Mouse (Mus musculus) heart, postnatal 0 days (tissue): ENCODE data around the gene Tdrd9. TPM values are rescaled to one million over a fixed set of nuclear protein-coding genes. Genes with fewer than 3 reads are reported as not detected.

ENCODE experiments used
- ATAC-seq: fragments of 200-750 bp; cut with Nextera tagmentation; 2 replicates; pipeline ENCODE4 v1.8.0; 2017; ENCODE audit warnings: low read depth, moderate number of reproducible peaks, moderate library complexity; ENCODE audit not compliant: insufficient read depth
- DNase-seq: peaks from one replicate; pipeline ENCODE4 v3.0.0-alpha.2; 2016; ENCODE audit warnings: low spot score
- H3K27ac ChIP-seq: fragments of 300-500 bp; sonication (generic); 2 replicates; pipeline ENCODE4 v1.5.1; 2014; ENCODE audit warnings: low read depth, mild to moderate bottlenecking
- H3K27me3 ChIP-seq: fragments of 300-500 bp; sonication (generic); 2 replicates; pipeline ENCODE4 v1.6.1; 2014; ENCODE audit warnings: low read length, mixed read lengths; ENCODE audit not compliant: control insufficient read depth, insufficient read depth
- H3K36me3 ChIP-seq: fragments of 300-500 bp; sonication (generic); replicated peaks from 2 replicates; pipeline ENCODE4 v1.6.1; 2014; ENCODE audit warnings: low read length, mixed read lengths; ENCODE audit not compliant: control insufficient read depth, insufficient read depth
- H3K4me1 ChIP-seq: fragments of 300-500 bp; sonication (generic); 2 replicates; pipeline ENCODE4 v1.6.1; 2014; ENCODE audit warnings: antibody characterized with exemption; ENCODE audit not compliant: control insufficient read depth, insufficient read depth
- H3K4me2 ChIP-seq: fragments of 300-500 bp; sonication (generic); 2 replicates; pipeline ENCODE4 v1.6.1; 2014; ENCODE audit warnings: low read depth, mild to moderate bottlenecking, low read length, moderate library complexity
- H3K4me3 ChIP-seq: fragments of 300-500 bp; sonication (generic); 2 replicates; pipeline ENCODE4 v1.5.1; 2014; ENCODE audit warnings: low read depth, low read length
- H3K9ac ChIP-seq: fragments of 300-500 bp; sonication (generic); replicated peaks from 2 replicates; pipeline ENCODE4 v1.6.1; 2014; ENCODE audit warnings: low read depth, low read length, mixed read lengths
- H3K9me3 ChIP-seq: fragments of 300-500 bp; sonication (generic); replicated peaks from 2 replicates; pipeline ENCODE4 v1.6.1; 2016; ENCODE audit warnings: low read length; ENCODE audit not compliant: control insufficient read depth
- CTCF ChIP-seq: IDR thresholded peaks from 2 replicates; pipeline ENCODE4 v1.5.1; 2016; ENCODE audit warnings: antibody characterized with exemption, control low read depth, low read depth
- EP300 ChIP-seq: IDR thresholded peaks from 2 replicates; pipeline ENCODE4 v1.6.1; 2016; ENCODE audit warnings: antibody characterized with exemption, low read depth
- WGBS: fragments of 180-500 bp; shearing (Covaris S2); extraction: QIAGEN DNeasy Blood & Tissue Kit; methylation state at CpG from one replicate; pipeline ENCODE4 v1.1.7; 2014; 5-methylcytosine and 5-hydroxymethylcytosine counted together
- polyA plus RNA-seq: library from polyadenylated mRNA; unstranded; fragments of >200 nt; fragmentation: Nextera tagmentation; extraction: Ambion mirVana; gene quantifications from 2 replicates; pipeline ENCODE4 v1.2.1, GENCODE M21; 2015
- total RNA-seq: library from RNA; depleted of rRNA; stranded (reverse); fragments of >200 nt; gene quantifications from 2 replicates; pipeline ENCODE4 v1.2.3, GENCODE M21; 2014; ENCODE audit warnings: low replicate concordance

Tdrd9 gene
- total and polyA plus RNA-seq, 2 experiments from 2014 or later: 0.11 TPM; not detected in 1

GRCm38 (mm10) chr12:111983165-111983564, 11.8 kb downstream of the Tdrd9 start:
- H3K27me3 ChIP-seq: no peaks in the 10 kb centered on the region
- ATAC-seq (no peak), DNase-seq (no peak)
- no peaks in the 10 kb centered on the region for H3K9me3 ChIP-seq
- no peak overlapping the region for H3K9ac ChIP-seq
- no peak overlapping the region for H3K4me3 ChIP-seq
- H3K4me2 ChIP-seq: no peak overlapping the region
- TF ChIP-seq EP300 (no peak), CTCF (no peak)
- H3K4me1 ChIP-seq: no peaks in the 10 kb centered on the region
- no peaks in the 10 kb centered on the region for H3K36me3 ChIP-seq
- no peak overlapping the region for H3K27ac ChIP-seq
- WGBS: 69% methylated on average over 2 of the region's 2 CpGs

DNA sequence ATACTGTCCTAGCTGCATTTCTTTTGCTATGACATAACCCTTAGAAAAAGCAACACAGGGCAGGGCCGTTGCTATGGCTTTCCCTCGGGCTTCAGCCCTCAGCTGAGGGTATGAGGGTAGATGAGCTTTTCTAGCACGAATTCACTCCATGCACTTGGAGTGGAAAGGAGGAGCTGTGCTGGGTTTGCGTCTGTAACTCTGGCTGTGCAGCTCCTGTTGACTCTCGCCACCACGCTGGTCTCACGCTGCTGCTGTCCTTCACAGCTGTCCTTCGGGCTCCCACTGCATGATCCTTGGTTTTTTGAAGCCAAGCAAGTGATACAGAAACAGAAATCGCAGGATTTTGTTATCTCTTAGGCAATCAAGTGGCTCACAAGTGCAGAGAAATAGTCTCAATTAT, 15.4 kb downstream of the Tdrd9 start:
- no peak for ATAC-seq
- DNase-seq: no peak
- Histone ChIP-seq H3K9me3 (no peaks in the 10 kb centered on the region), H3K4me3 (no peak overlapping the region), H3K4me2 (no peak overlapping the region), H3K27me3 (no peaks in the 10 kb centered on the region), H3K36me3 (no peaks in the 10 kb centered on the region), H3K4me1 (no peaks in the 10 kb centered on the region), H3K27ac (no peak overlapping the region), H3K9ac (no peak overlapping the region)
- WGBS: 35% methylated on average over 9 of the region's 9 CpGs
- TF ChIP-seq EP300: no peak
- TF ChIP-seq CTCF: no peak

GRCm38 (mm10) chr12:111992626-111993025, 21.3 kb downstream of the Tdrd9 start:
- 85% methylated on average over 5 of the region's 5 CpGs for WGBS
- Histone ChIP-seq H3K27ac (no peak overlapping the region), H3K27me3 (no peaks in the 10 kb centered on the region), H3K36me3 (no peaks in the 10 kb centered on the region), H3K4me3 (no peak overlapping the region), H3K4me1 (no peaks in the 10 kb centered on the region), H3K9me3 (no peaks in the 10 kb centered on the region), H3K9ac (no peak overlapping the region), H3K4me2 (no peak overlapping the region)
- TF ChIP-seq EP300 (no peak), CTCF (no peak)
- no peak for DNase-seq
- ATAC-seq: no peak

- DNase-seq (no peak), ATAC-seq (no peak)
- Histone ChIP-seq H3K27ac (no peak overlapping the region), H3K4me2 (no peak overlapping the region), H3K4me3 (no peak overlapping the region), H3K9ac (no peak overlapping the region), H3K27me3 (no peaks in the 10 kb centered on the region), H3K4me1 (no peaks in the 10 kb centered on the region), H3K36me3 (no peaks in the 10 kb centered on the region), H3K9me3 (no peaks in the 10 kb centered on the region)
- TF ChIP-seq CTCF: no peak
- no peak for TF ChIP-seq EP300
- 93% methylated on average over 2 of the region's 2 CpGs for WGBS
Observed at GRCm38 (mm10) chr12:111995161-111995560, 23.8 kb downstream of the Tdrd9 start.

- ATAC-seq (no peak), DNase-seq (no peak)
- Histone ChIP-seq H3K27me3 (no peaks in the 10 kb centered on the region), H3K4me2 (no peak overlapping the region), H3K36me3 (no peaks in the 10 kb centered on the region), H3K4me3 (no peak overlapping the region), H3K27ac (no peak overlapping the region), H3K4me1 (no peaks in the 10 kb centered on the region), H3K9ac (no peak overlapping the region), H3K9me3 (no peaks in the 10 kb centered on the region)
- TF ChIP-seq CTCF: no peak
- TF ChIP-seq EP300: no peak
- whole genome bisulfite sequencing: 90% methylated on average over 7 of the region's 7 CpGs
Observed at GRCm38 (mm10) chr12:111999735-112000134, 28.4 kb downstream of the Tdrd9 start.

DNA sequence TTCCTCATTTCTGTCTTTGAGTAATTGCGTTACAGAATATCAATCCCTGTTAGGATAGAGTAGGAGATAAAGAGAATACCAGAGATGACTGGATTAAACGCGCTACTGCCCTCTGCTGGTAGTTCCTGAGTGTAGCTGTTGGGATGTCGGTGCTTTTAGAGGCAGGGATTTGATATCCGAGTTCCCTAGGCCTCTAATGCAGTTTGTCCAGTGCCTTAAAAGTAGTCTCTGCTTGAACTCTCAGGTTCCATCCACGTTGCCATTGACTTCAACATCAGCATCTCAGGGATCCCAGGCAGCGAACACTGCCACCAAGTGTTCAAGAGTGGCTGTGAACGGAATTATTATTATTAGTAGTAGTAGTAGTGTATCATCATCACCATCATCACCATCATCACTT, 29.9 kb downstream of the Tdrd9 start:
- no peak for TF ChIP-seq EP300
- TF ChIP-seq CTCF: peak; percentile 61
- Histone ChIP-seq H3K4me2 (no peak overlapping the region), H3K36me3 (no peaks in the 10 kb centered on the region), H3K27me3 (no peaks in the 10 kb centered on the region), H3K9ac (no peak overlapping the region), H3K9me3 (no peaks in the 10 kb centered on the region), H3K4me1 (no peaks in the 10 kb centered on the region), H3K27ac (no peak overlapping the region), H3K4me3 (no peak overlapping the region)
- no peak for ATAC-seq
- WGBS: 22% methylated on average over 8 of the region's 8 CpGs
- peak; percentile 50 for DNase-seq
